Mouse (Mus musculus) midbrain, postnatal 0 days (tissue): ENCODE results near the gene Arhgap44. TPM values are rescaled to one million over a fixed set of nuclear protein-coding genes. Genes with fewer than 3 reads are reported as not detected.

Experiments
- ATAC-seq: fragments of 200-750 bp; cut with Nextera tagmentation; 2 replicates; pipeline ENCODE4 v1.8.0; 2017; ENCODE audit warnings: moderate number of reproducible peaks, mild to moderate bottlenecking, moderate TSS enrichment, moderate library complexity; ENCODE audit not compliant: low FRiP score
- DNase-seq: peaks from one replicate; pipeline ENCODE4 v3.0.0-alpha.2; 2015; ENCODE audit warnings: low spot score
- H3K27ac ChIP-seq: fragments of 300-500 bp; sonication (generic); 2 replicates; pipeline ENCODE4 v1.5.1; 2014; ENCODE audit warnings: low read depth, mild to moderate bottlenecking, low read length, mixed read lengths
- H3K27me3 ChIP-seq: fragments of 300-500 bp; sonication (generic); 2 replicates; pipeline ENCODE4 v1.6.1; 2014; ENCODE audit warnings: low read length, control low read depth, mixed read lengths; ENCODE audit not compliant: insufficient read depth
- H3K36me3 ChIP-seq: fragments of 300-500 bp; sonication (generic); 2 replicates; pipeline ENCODE4 v1.6.1; 2014; ENCODE audit warnings: low read length, control low read depth, mixed read lengths; ENCODE audit not compliant: insufficient read depth
- H3K4me1 ChIP-seq: fragments of 300-500 bp; sonication (generic); 2 replicates; pipeline ENCODE4 v1.6.1; 2014; ENCODE audit warnings: mild to moderate bottlenecking, control low read depth, antibody characterized with exemption, low read length, mixed read lengths; ENCODE audit not compliant: insufficient read depth
- H3K4me2 ChIP-seq: fragments of 300-500 bp; sonication (generic); 2 replicates; pipeline ENCODE4 v1.6.1; 2014; ENCODE audit warnings: low read depth, mild to moderate bottlenecking, low read length, mixed read lengths; ENCODE audit not compliant: poor library complexity, severe bottlenecking
- H3K4me3 ChIP-seq: fragments of 300-500 bp; sonication (generic); 2 replicates; pipeline ENCODE4 v1.5.1; 2014; ENCODE audit warnings: low read depth, mild to moderate bottlenecking, low read length, moderate library complexity
- H3K9ac ChIP-seq: fragments of 300-500 bp; sonication (generic); replicated peaks from 2 replicates; pipeline ENCODE4 v1.6.1; 2014; ENCODE audit warnings: mild to moderate bottlenecking, low read length, moderate library complexity, mixed read lengths; ENCODE audit not compliant: poor library complexity, severe bottlenecking
- H3K9me3 ChIP-seq: fragments of 300-500 bp; sonication (generic); 2 replicates; pipeline ENCODE4 v1.6.1; 2016; ENCODE audit warnings: low read length, control low read depth
- CTCF ChIP-seq: IDR thresholded peaks from 2 replicates; pipeline ENCODE4 v1.5.1; 2016; ENCODE audit warnings: antibody characterized with exemption, mild to moderate bottlenecking
- WGBS: fragments of 180-500 bp; shearing (Covaris S2); extraction: QIAGEN DNeasy Blood & Tissue Kit; methylation state at CpG from one replicate; pipeline ENCODE4 v1.1.7; 2014; 5-methylcytosine and 5-hydroxymethylcytosine counted together
- polyA plus RNA-seq: library from polyadenylated mRNA; unstranded; fragments of >200 nt; fragmentation: Nextera tagmentation; extraction: Ambion mirVana; gene quantifications from 2 replicates; pipeline ENCODE4 v1.2.1, GENCODE M21; 2015
- total RNA-seq: library from RNA; depleted of rRNA; stranded (reverse); fragments of >200 nt; gene quantifications from 2 replicates; pipeline ENCODE4 v1.2.3, GENCODE M21; 2014; rRNA removed

Arhgap44 gene
- total RNA-seq (36.2 and 39.4 TPM in 2 replicates), polyA plus RNA-seq (20.8 and 21.2 TPM in 2 replicates)

DNA sequence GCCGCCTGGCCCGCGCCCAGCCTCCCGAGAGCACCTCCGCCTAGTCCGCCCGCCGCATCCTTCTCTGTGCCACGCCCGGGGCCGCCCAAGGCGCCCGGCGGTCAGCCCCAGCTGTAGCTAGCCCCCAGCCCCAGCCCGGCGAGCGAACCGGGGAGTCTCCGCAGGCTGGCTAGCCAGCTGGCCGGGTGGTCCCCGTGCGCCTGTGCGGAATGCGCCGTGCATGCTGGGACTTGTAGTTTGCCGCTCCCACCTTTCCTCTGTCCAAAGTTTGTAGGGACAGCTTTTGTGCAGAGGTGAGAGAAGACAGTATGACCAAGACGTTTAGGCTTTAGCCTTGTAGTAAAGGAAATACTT is at the start of gene Arhgap44:
Arhgap44 (minus strand) TSS at position 195 of the 354 bp plus-strand sequence.
- Histone ChIP-seq H3K36me3 (no peaks in the 10 kb centered on the region), H3K27me3 (no peaks in the 10 kb centered on the region), H3K27ac (peak within 1 kb of the TSS; percentile 77), H3K9ac (peak within 1 kb of the TSS; percentile 87), H3K4me2 (peak within 1 kb of the TSS; percentile 83), H3K9me3 (no peaks in the 10 kb centered on the region), H3K4me3 (peak within 1 kb of the TSS; percentile 91), H3K4me1 (peaks cover 14% of the 10 kb centered on the region; the same call in 1 of the 2 replicates)
- ATAC-seq (peak; percentile 90), DNase-seq (peak; percentile 70)
- no peak for TF ChIP-seq CTCF
- WGBS = under 1% methylated on average over 26 of the region's 27 CpGs

DNA sequence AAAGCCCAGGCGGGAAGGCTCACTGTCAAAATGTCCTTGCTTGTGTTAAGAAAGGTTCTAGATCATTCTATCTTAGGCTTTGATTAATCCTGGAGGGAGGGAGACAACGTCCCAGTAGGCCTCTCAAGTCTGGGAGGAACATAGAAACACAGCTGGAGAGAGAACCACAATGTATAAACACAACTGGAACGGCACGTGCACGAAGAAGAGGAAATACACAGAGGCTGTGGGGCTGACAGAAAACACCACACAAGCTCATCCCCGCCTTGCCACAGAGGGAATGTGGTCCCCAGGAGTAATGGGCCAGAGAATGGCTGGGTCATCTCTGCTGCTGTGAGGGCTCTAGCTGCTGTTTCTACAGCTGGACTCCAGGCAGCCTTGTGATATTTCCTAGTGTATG is 48.9 kb upstream of the Arhgap44 start:
- 77% methylated on average over 6 of the region's 6 CpGs for WGBS

DNA sequence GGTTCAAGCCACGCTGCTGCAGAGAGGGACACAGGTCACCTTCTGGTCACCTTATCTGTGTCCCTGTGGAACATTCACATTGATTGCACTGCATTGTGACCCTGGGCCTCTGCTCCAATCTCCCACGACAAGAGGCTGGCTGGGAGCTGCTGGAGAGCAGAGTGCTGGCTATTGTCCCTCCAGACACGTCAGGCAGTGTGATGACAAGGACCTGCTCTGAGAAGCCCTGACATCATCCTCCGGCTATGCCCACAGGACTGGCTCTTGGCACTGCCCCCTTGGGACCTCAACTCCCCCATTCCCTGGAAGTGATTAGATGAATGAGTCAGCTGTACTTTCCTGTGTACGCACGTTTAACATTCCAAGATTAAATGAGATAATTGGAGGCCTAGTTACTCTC is 46.7 kb upstream of the Arhgap44 start:
- H3K9ac ChIP-seq = no peak overlapping the region
- no peak overlapping the region for H3K27ac ChIP-seq
- no peaks in the 10 kb centered on the region for H3K36me3 ChIP-seq
- ATAC-seq = no peak
- no peaks in the 10 kb centered on the region for H3K27me3 ChIP-seq
- TF ChIP-seq CTCF = no peak
- no peak for DNase-seq
- WGBS = 69% methylated on average over 6 of the region's 6 CpGs
- H3K4me3 ChIP-seq = no peak overlapping the region
- no peak overlapping the region for H3K4me2 ChIP-seq
- no peaks in the 10 kb centered on the region for H3K9me3 ChIP-seq
- no peaks in the 10 kb centered on the region for H3K4me1 ChIP-seq

More for the DNA sequence above, 48.9 kb upstream of the Arhgap44 start:
- ATAC-seq (no peak), DNase-seq (no peak)
- no peak overlapping the region for H3K9ac ChIP-seq
- no peak overlapping the region for H3K4me3 ChIP-seq
- H3K4me2 ChIP-seq = no peak overlapping the region
- no peaks in the 10 kb centered on the region for H3K9me3 ChIP-seq
- no peaks in the 10 kb centered on the region for H3K27me3 ChIP-seq
- H3K4me1 ChIP-seq = no peaks in the 10 kb centered on the region
- TF ChIP-seq CTCF = no peak
- no peak overlapping the region for H3K27ac ChIP-seq
- no peaks in the 10 kb centered on the region for H3K36me3 ChIP-seq

- no peaks in the 10 kb centered on the region for H3K36me3 ChIP-seq
- H3K4me2 ChIP-seq = no peak overlapping the region
- no peak overlapping the region for H3K9ac ChIP-seq
- no peaks in the 10 kb centered on the region for H3K27me3 ChIP-seq
- no peak overlapping the region for H3K4me3 ChIP-seq
- TF ChIP-seq CTCF = no peak
- ATAC-seq = no peak
- 78% methylated on average over 5 of the region's 5 CpGs for WGBS
- no peak for DNase-seq
- no peak overlapping the region for H3K27ac ChIP-seq
- no peaks in the 10 kb centered on the region for H3K4me1 ChIP-seq
- no peaks in the 10 kb centered on the region for H3K9me3 ChIP-seq
Measured at GRCm38 (mm10) chr11:65205306-65205705, 42.5 kb upstream of the Arhgap44 start.

DNA sequence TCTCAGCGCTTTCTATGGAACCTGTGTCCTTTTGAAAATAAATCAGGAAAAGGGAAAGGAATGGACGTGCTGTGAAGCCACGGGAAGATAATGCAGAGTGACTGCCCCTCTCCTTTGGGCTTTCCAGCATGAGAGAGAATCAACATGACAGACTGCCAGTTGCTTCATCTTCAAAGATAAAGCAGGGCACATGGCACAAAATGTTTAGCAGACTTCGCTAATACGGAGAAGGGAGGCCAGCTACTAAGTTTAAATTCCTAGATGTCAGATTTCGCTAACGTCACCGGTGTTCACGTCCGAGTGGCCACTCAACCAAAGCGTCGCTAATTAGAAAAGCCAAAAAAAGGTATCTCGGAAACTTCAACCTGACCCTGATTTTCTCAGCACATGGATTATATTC is 41.9 kb upstream of the Arhgap44 start:
- no peak for ATAC-seq
- TF ChIP-seq CTCF = no peak
- Histone ChIP-seq H3K9ac (no peak overlapping the region), H3K4me3 (no peak overlapping the region), H3K9me3 (no peaks in the 10 kb centered on the region), H3K4me2 (no peak overlapping the region), H3K27me3 (no peaks in the 10 kb centered on the region), H3K36me3 (no peaks in the 10 kb centered on the region), H3K4me1 (no peaks in the 10 kb centered on the region), H3K27ac (no peak overlapping the region)
- WGBS = 47% methylated on average over 13 of the region's 13 CpGs
- DNase-seq = peak; percentile 35

DNA sequence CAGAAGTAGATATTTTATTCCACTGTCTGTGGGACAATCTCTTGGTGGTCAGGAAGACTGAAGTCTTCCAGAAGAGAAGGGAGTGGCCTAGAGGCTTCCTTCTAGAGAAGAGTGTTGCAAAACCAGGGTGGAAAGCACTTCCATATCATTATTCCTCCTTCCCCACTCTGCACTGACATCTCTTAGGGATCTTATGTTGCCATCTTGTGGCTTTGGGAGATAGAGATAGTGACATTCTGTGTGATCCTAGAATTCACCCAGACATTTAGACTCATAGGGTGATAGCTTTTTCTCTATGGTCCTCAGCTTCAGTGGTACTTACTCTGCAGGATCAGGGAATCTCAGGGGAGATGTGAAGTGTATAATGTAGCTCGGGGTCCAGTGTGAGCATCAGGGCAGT is 40.3 kb upstream of the Arhgap44 start:
- TF ChIP-seq CTCF = peak; percentile 59
- DNase-seq (no peak), ATAC-seq (no peak)
- H3K4me2 ChIP-seq = no peak overlapping the region
- no peaks in the 10 kb centered on the region for H3K27me3 ChIP-seq
- 81% methylated on average over 1 of the region's 1 CpGs for WGBS
- no peaks in the 10 kb centered on the region for H3K9me3 ChIP-seq
- no peaks in the 10 kb centered on the region for H3K4me1 ChIP-seq
- no peak overlapping the region for H3K27ac ChIP-seq
- no peaks in the 10 kb centered on the region for H3K36me3 ChIP-seq
- H3K9ac ChIP-seq = no peak overlapping the region
- H3K4me3 ChIP-seq = no peak overlapping the region
